Mouse (Mus musculus) hindbrain, embryonic 11.5 days (tissue): ENCODE data around the gene Efs. TPM values are rescaled to one million over a fixed set of nuclear protein-coding genes. Genes with fewer than 3 reads are reported as not detected.

Experiments used
- ATAC-seq: fragments of 200-750 bp; cut with Nextera tagmentation; 2 replicates; pipeline ENCODE4 v1.8.0; 2017; ENCODE audit warnings: mild to moderate bottlenecking, moderate TSS enrichment, moderate library complexity; ENCODE audit not compliant: low FRiP score
- DNase-seq: peaks from one replicate; pipeline ENCODE4 v3.0.0-alpha.2; 2015; ENCODE audit warnings: low spot score
- H3K27ac ChIP-seq: fragments of 300-500 bp; sonication (generic); 2 replicates; pipeline ENCODE4 v1.5.1; 2014; ENCODE audit warnings: mild to moderate bottlenecking, low read depth, low read length
- H3K27me3 ChIP-seq: fragments of 300-500 bp; sonication (generic); 2 replicates; pipeline ENCODE4 v1.6.1; 2014; ENCODE audit warnings: mild to moderate bottlenecking, low read length, moderate library complexity, mixed read lengths; ENCODE audit not compliant: control insufficient read depth, insufficient read depth
- H3K36me3 ChIP-seq: fragments of 300-500 bp; sonication (generic); 2 replicates; pipeline ENCODE4 v1.6.1; 2014; ENCODE audit warnings: mild to moderate bottlenecking, low read length, moderate library complexity, mixed read lengths; ENCODE audit not compliant: control insufficient read depth, insufficient read depth
- H3K4me1 ChIP-seq: fragments of 300-500 bp; sonication (generic); replicated peaks from 2 replicates; pipeline ENCODE4 v1.6.1; 2014; ENCODE audit warnings: low read length, mixed read lengths; ENCODE audit not compliant: control insufficient read depth, insufficient read depth
- H3K4me2 ChIP-seq: fragments of 300-500 bp; sonication (generic); replicated peaks from 2 replicates; pipeline ENCODE4 v1.6.1; 2014; ENCODE audit warnings: mild to moderate bottlenecking, low read depth, low read length
- H3K4me3 ChIP-seq: fragments of 300-500 bp; sonication (generic); 2 replicates; pipeline ENCODE4 v1.5.1; 2014; ENCODE audit warnings: low read depth, low read length
- H3K9ac ChIP-seq: fragments of 300-500 bp; sonication (generic); 2 replicates; pipeline ENCODE4 v1.6.1; 2014; ENCODE audit warnings: low read depth, low read length
- H3K9me3 ChIP-seq: fragments of 300-500 bp; sonication (generic); 2 replicates; pipeline ENCODE4 v1.6.1; 2016; ENCODE audit warnings: low read length; ENCODE audit not compliant: control insufficient read depth
- WGBS: fragments of 180-500 bp; shearing (Covaris S2); extraction: QIAGEN DNeasy Blood & Tissue Kit; methylation state at CpG from one replicate; pipeline ENCODE4 v1.1.7; 2014; 5-methylcytosine and 5-hydroxymethylcytosine counted together
- polyA plus RNA-seq: library from polyadenylated mRNA; unstranded; fragments of >200 nt; fragmentation: Nextera tagmentation; extraction: Ambion mirVana; gene quantifications from 2 replicates; pipeline ENCODE4 v1.2.1, GENCODE M21; 2014

Efs gene
- polyA plus RNA-seq, 1 experiment from 2014 or later: 20.7 TPM

DNA sequence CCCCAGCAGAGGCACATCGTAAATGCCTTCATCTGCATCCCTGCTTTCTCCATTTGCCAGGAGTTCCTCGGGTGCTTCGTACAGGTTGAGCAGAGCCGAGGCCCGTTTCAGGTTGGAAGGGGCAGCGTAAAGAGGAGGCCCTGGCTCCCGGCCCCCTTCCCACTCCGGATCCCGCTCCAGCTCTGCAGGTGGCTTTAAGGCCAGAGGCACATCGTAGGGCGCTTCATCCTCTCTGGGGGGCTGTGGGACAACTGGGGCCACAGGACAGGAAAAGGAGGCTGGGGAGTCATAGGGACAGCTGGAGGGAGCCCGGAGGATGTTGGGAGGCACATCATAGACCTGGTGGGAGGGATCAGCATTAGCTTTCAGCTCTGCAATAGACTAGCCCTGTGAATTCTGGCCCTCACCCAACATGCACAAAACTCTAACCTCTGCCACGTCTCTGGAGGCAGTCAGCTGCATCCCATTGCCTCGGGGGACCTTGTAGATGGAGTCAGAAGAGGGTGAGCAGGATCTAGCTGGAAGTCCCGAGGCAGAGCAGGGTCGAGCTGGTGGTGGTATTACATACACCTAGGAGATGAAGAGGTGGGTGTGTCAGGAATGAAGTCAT is 5.7 kb downstream of the Efs start:
- Histone ChIP-seq H3K27me3 (no peaks in the 10 kb centered on the region), H3K4me3 (no peak overlapping the region), H3K9ac (no peak overlapping the region), H3K4me1 (no peaks in the 10 kb centered on the region), H3K4me2 (no peak overlapping the region), H3K9me3 (peaks cover 7% of the 10 kb centered on the region; the same call in 1 of the 2 replicates), H3K36me3 (peaks cover 17% of the 10 kb centered on the region), H3K27ac (no peak overlapping the region)
- WGBS: 95% methylated on average over 16 of the region's 16 CpGs
- no peak for DNase-seq
- no peak for ATAC-seq

- peak overlapping the region; percentile 97 for H3K9ac ChIP-seq
- H3K4me3 ChIP-seq: peak overlapping the region; percentile 81
- H3K36me3 ChIP-seq: no peaks in the 10 kb centered on the region
- 24% methylated on average over 10 of the region's 10 CpGs for WGBS
- peak; percentile 23 for ATAC-seq
- H3K9me3 ChIP-seq: no peaks in the 10 kb centered on the region
- H3K27ac ChIP-seq: no peak overlapping the region
- no peaks in the 10 kb centered on the region for H3K4me1 ChIP-seq
- peak overlapping the region; percentile 99 for H3K4me2 ChIP-seq
- no peaks in the 10 kb centered on the region for H3K27me3 ChIP-seq
- DNase-seq: peak; percentile 39
Measured at GRCm38 (mm10) chr14:54913343-54913742, 12.6 kb downstream of the Efs start.

DNA sequence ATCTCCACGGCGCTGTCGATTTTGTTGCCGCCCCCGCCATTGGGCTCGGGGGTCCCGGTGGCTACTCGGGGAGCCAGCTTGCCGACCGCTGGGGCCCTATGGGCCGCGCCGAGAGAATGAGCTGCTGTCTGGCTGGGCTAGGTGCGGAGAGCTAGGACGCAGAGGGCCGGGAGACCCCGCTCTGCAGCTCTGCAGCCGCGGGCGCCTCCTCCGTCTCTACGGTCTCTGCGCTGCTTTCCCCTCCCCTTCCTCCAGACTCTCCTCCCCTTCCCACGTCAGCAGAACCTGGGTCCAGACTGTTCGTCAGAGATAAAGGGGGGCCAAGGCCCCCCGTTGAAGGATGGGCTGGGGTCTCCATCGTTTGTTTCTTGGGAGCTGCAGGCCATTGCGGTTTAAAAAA is 13.0 kb downstream of the Efs start, which contains the start of gene Slc22a17:
Gene Slc22a17 (minus strand): TSS at position 247 of the 400 bp plus-strand sequence.
- peak within 1 kb of the TSS; percentile 99 for H3K4me2 ChIP-seq
- H3K36me3 ChIP-seq: no peaks in the 10 kb centered on the region
- H3K27ac ChIP-seq: peak within 1 kb of the TSS; percentile 74
- H3K9me3 ChIP-seq: no peaks in the 10 kb centered on the region
- H3K27me3 ChIP-seq: no peaks in the 10 kb centered on the region
- H3K9ac ChIP-seq: peak within 1 kb of the TSS; percentile 97
- WGBS: under 1% methylated on average over 20 of the region's 28 CpGs
- peak; percentile 87 for DNase-seq
- H3K4me1 ChIP-seq: no peaks in the 10 kb centered on the region
- peak; percentile 93 for ATAC-seq
- peak within 1 kb of the TSS; percentile 81 for H3K4me3 ChIP-seq

- peak overlapping the region; percentile 81 for H3K4me3 ChIP-seq
- H3K4me1 ChIP-seq: no peaks in the 10 kb centered on the region
- H3K9me3 ChIP-seq: no peaks in the 10 kb centered on the region
- 3% methylated on average over 39 of the region's 69 CpGs for WGBS
- peak overlapping the region; percentile 99 for H3K4me2 ChIP-seq
- ATAC-seq (peak; percentile 78), DNase-seq (peak; percentile 45)
- no peaks in the 10 kb centered on the region for H3K27me3 ChIP-seq
- H3K27ac ChIP-seq: peak overlapping the region; percentile 74
- H3K36me3 ChIP-seq: peaks cover 2% of the 10 kb centered on the region; the same call in 1 of the 2 replicates
- H3K9ac ChIP-seq: peak overlapping the region; percentile 97
Measured at GRCm38 (mm10) chr14:54912109-54912850, 13.6 kb downstream of the Efs start.

GRCm38 (mm10) chr14:54908682-54909081 is 17.2 kb downstream of the Efs start:
- no peak overlapping the region for H3K9ac ChIP-seq
- no peaks in the 10 kb centered on the region for H3K9me3 ChIP-seq
- no peak overlapping the region for H3K4me2 ChIP-seq
- DNase-seq: no peak
- no peak for ATAC-seq
- no peak overlapping the region for H3K27ac ChIP-seq
- H3K4me1 ChIP-seq: no peaks in the 10 kb centered on the region
- 85% methylated on average over 7 of the region's 7 CpGs for WGBS
- peaks cover 2% of the 10 kb centered on the region; the same call in 1 of the 2 replicates for H3K36me3 ChIP-seq
- H3K4me3 ChIP-seq: no peak overlapping the region
- no peaks in the 10 kb centered on the region for H3K27me3 ChIP-seq

DNA sequence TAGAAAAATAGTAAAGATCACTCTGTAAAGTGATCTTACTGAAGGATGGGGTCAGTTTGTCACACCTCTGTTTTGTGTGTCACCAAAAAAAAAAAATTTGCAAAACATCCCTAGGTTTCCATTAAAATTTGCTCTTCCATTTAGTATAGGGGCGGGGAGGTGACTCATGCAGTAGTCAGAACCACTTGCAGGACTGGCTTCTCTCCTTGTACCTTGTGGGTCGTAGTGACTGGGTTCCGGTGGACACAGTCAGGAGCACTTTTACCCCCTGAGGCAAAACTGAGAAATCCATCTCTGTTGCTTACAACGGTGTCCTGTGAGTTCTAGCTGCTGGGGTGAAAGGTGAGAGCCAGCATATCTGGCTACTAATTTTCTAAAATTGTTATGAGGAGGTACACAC is 22.3 kb downstream of the Efs start:
- no peak for ATAC-seq
- Histone ChIP-seq H3K4me1 (no peaks in the 10 kb centered on the region), H3K4me3 (no peak overlapping the region), H3K36me3 (peaks cover 2% of the 10 kb centered on the region; the same call in 1 of the 2 replicates), H3K9ac (no peak overlapping the region), H3K4me2 (no peak overlapping the region), H3K9me3 (no peaks in the 10 kb centered on the region), H3K27ac (no peak overlapping the region), H3K27me3 (no peaks in the 10 kb centered on the region)
- WGBS: 91% methylated on average over 4 of the region's 4 CpGs
- no peak for DNase-seq

DNA sequence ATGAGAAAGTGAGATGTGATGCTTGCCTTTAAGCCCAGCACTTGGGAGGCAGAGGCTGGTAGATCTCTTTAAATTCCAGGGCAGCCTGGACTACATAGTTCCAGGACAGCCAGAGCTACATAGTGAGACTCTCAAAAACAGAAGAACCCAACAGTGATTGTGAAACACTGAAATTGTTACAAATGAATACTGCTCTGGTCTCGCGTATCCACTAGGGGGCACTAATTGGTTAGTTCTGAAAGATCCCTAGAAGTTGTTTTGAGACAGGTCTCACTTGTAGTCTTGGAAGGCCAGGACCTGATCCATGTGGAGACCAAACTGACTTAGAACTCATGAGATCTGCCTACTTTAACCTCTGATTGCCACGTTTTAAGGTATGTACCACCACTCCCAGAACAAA is 25.5 kb downstream of the Efs start:
- H3K27ac ChIP-seq: no peak overlapping the region
- H3K36me3 ChIP-seq: 0 out of 2 replicates have a peak, but pooled peaks cover 3% of the 10 kb centered on the region
- ATAC-seq (peak; percentile 50; the same call in 1 of the 2 replicates), DNase-seq (peak; percentile 86)
- H3K9ac ChIP-seq: no peak overlapping the region
- no peaks in the 10 kb centered on the region; the same call in 1 of the 2 replicates for H3K4me1 ChIP-seq
- no peak overlapping the region for H3K4me3 ChIP-seq
- H3K4me2 ChIP-seq: no peak overlapping the region
- no peaks in the 10 kb centered on the region for H3K27me3 ChIP-seq
- no peaks in the 10 kb centered on the region for H3K9me3 ChIP-seq
- 0% methylated on average over 3 of the region's 3 CpGs for WGBS

- no peak overlapping the region for H3K27ac ChIP-seq
- DNase-seq (no peak), ATAC-seq (no peak)
- no peak overlapping the region for H3K9ac ChIP-seq
- H3K4me3 ChIP-seq: no peak overlapping the region
- no peak overlapping the region for H3K4me2 ChIP-seq
- 72% methylated on average over 2 of the region's 2 CpGs for WGBS
- no peaks in the 10 kb centered on the region for H3K9me3 ChIP-seq
- 0 out of 2 replicates have a peak, but pooled peaks cover 3% of the 10 kb centered on the region for H3K36me3 ChIP-seq
- H3K27me3 ChIP-seq: no peaks in the 10 kb centered on the region
- H3K4me1 ChIP-seq: no peaks in the 10 kb centered on the region; the same call in 1 of the 2 replicates
Measured at GRCm38 (mm10) chr14:54897445-54897844, 28.5 kb downstream of the Efs start.
